Mouse (Mus musculus): ENCODE results near the gene Tppp3.

Tppp3 gene

GRCm38 (mm10) chr8:105471314-105472015 is at the start of gene Tppp3:
Gene Tppp3, minus strand, starts transcription at chr8:105471526.
- no peak for DNase-seq (ENCODE audit: low read depth in 2 of 2, low spot score in 2 of 2)

GRCm38 (mm10) chr8:105521061-105521460 is 49.7 kb upstream of the Tppp3 start:
- no peak for DNase-seq (ENCODE audit: low read depth in 2 of 2, low spot score in 2 of 2)

GRCm38 (mm10) chr8:105520521-105520920 is 49.2 kb upstream of the Tppp3 start:
- DNase-seq (ENCODE audit: low read depth in 2 of 2, low spot score in 2 of 2), result no peak

- DNase-seq (ENCODE audit: low read depth in 2 of 2, low spot score in 2 of 2), result no peak
Measured at GRCm38 (mm10) chr8:105519591-105519990, 48.3 kb upstream of the Tppp3 start.

GRCm38 (mm10) chr8:105518436-105519313 is 47.3 kb upstream of the Tppp3 start, which contains the start of gene Hsd11b2:
Gene Hsd11b2, plus strand, starts transcription at chr8:105518755.
- peak; percentile 47 to 48 for DNase-seq (ENCODE audit: low read depth in 2 of 2, low spot score in 2 of 2)

GRCm38 (mm10) chr8:105517346-105517745 is 46.0 kb upstream of the Tppp3 start:
- DNase-seq (ENCODE audit: low read depth in 2 of 2, low spot score in 2 of 2), result no peak

- peak; percentile 54 to 69 for DNase-seq (ENCODE audit: low read depth in 2 of 2, low spot score in 2 of 2)
Measured at GRCm38 (mm10) chr8:105516018-105516645, 44.8 kb upstream of the Tppp3 start.

GRCm38 (mm10) chr8:105514656-105515055 is 43.3 kb upstream of the Tppp3 start:
- no peak for DNase-seq (ENCODE audit: low read depth in 2 of 2, low spot score in 2 of 2)

GRCm38 (mm10) chr8:105514194-105514593 is 42.9 kb upstream of the Tppp3 start:
- DNase-seq (ENCODE audit: low read depth in 2 of 2, low spot score in 2 of 2), result no peak

- no peak for DNase-seq (ENCODE audit: low read depth in 2 of 2, low spot score in 2 of 2)
Measured at GRCm38 (mm10) chr8:105509997-105510735, 38.8 kb upstream of the Tppp3 start.

- no peak for DNase-seq (ENCODE audit: low read depth in 2 of 2, low spot score in 2 of 2)
Measured at GRCm38 (mm10) chr8:105508758-105509157, 37.4 kb upstream of the Tppp3 start.

GRCm38 (mm10) chr8:105506977-105507376 is 35.7 kb upstream of the Tppp3 start:
- DNase-seq (ENCODE audit: low read depth in 2 of 2, low spot score in 2 of 2), result no peak

GRCm38 (mm10) chr8:105504617-105505016 is 33.3 kb upstream of the Tppp3 start:
- no peak for DNase-seq (ENCODE audit: low read depth in 2 of 2, low spot score in 2 of 2)

GRCm38 (mm10) chr8:105499787-105500186 is 28.5 kb upstream of the Tppp3 start:
- DNase-seq (ENCODE audit: low read depth in 2 of 2, low spot score in 2 of 2), result no peak

- DNase-seq (ENCODE audit: low read depth in 2 of 2, low spot score in 2 of 2), result peak; percentile 61 to 74
Measured at GRCm38 (mm10) chr8:105496439-105497180, 25.3 kb upstream of the Tppp3 start, which contains the start of gene Zdhhc1. Gene Zdhhc1, minus strand, starts transcription at chr8:105496902.

GRCm38 (mm10) chr8:105495350-105496302 is 24.3 kb upstream of the Tppp3 start:
- no peak for DNase-seq (ENCODE audit: low read depth in 2 of 2, low spot score in 2 of 2)

GRCm38 (mm10) chr8:105494566-105494965 is 23.2 kb upstream of the Tppp3 start:
- DNase-seq (ENCODE audit: low read depth in 2 of 2, low spot score in 2 of 2), result no peak

- DNase-seq (ENCODE audit: low read depth in 2 of 2, low spot score in 2 of 2), result no peak
Measured at GRCm38 (mm10) chr8:105493495-105493894, 22.2 kb upstream of the Tppp3 start.

- DNase-seq (ENCODE audit: low read depth in 2 of 2, low spot score in 2 of 2), result no peak
Measured at GRCm38 (mm10) chr8:105489281-105489680, 18.0 kb upstream of the Tppp3 start.

All from CD8-positive naive resting alpha-beta T cell, adult 2 months (primary cell).